In genomic region chr13:102442676-102443075, GRCm38 (mm10) we compare ENCODE assay signal across 16 mouse cellular contexts.
A peak's percentile ranks its signal among the peaks of the same experiment; 100 is the strongest.
DNase-seq lines count a peak whose midpoint lies in the region.
"Had no signal": no experiment of that assay in that cellular context is flagged by ENCODE, and none has a peak within 500 bp of the region (broad histone marks: within the 10 kb centered on the region; RNA-seq: fewer than 3 reads in every experiment).

No protein-coding gene starts in this region.

- peak; percentile 79 for DNase-seq in 3T3-L1 (ENCODE audit: low read depth, low spot score)
- DNase-seq in NIH3T3 (ENCODE audit: low read depth), result peak; percentile 56
- DNase-seq in left cerebral cortex, postnatal 25 days (ENCODE audit: low spot score in 2 of 2), result no peak
- no peak for DNase-seq in gastrocnemius, postnatal 4 days (ENCODE audit: low spot score in 2 of 2)
- DNase-seq: adrenal gland, adult 2 months; adrenal gland, adult 8-10 months; adrenal gland, postnatal 10 days; adrenal gland, postnatal 14 days; adrenal gland, postnatal 25 days; adrenal gland, postnatal 36 days; B cell, adult 2 months; cerebellum, adult 11 months; cerebellum, adult 11-12 months; cerebellum, adult 18-20 months; cerebellum, adult 2 months; cerebellum, adult 8-10 months had no signal

- intact Hi-C loops in left cerebral cortex, postnatal 25 days (cut with DNase I), result no loop called here

Comparison
In these comparisons a context has a peak if more than half of its experiments do, and no peak if none do; other contexts are left out.
1. DNase-seq: peak in 3T3-L1 (single experiment) and NIH3T3 (single experiment); none in left cerebral cortex, postnatal 25 days (0 of 2) and gastrocnemius, postnatal 4 days (0 of 2).